Mouse (Mus musculus) myocyte (in vitro differentiated cells): Measurements from ENCODE around the gene Dhps.

ENCODE experiments used
- MAX ChIP-seq: IDR thresholded peaks from one replicate; pipeline ENCODE4 v1.6.1; 2011; ENCODE audit warnings: low read depth, mild to moderate bottlenecking, control low read depth
- POLR2A ChIP-seq: IDR thresholded peaks from one replicate; pipeline ENCODE4 v1.6.1; 2011; ENCODE audit warnings: low read depth, mild to moderate bottlenecking, control low read depth, moderate library complexity; ENCODE audit not compliant: insufficient read length

DNA sequence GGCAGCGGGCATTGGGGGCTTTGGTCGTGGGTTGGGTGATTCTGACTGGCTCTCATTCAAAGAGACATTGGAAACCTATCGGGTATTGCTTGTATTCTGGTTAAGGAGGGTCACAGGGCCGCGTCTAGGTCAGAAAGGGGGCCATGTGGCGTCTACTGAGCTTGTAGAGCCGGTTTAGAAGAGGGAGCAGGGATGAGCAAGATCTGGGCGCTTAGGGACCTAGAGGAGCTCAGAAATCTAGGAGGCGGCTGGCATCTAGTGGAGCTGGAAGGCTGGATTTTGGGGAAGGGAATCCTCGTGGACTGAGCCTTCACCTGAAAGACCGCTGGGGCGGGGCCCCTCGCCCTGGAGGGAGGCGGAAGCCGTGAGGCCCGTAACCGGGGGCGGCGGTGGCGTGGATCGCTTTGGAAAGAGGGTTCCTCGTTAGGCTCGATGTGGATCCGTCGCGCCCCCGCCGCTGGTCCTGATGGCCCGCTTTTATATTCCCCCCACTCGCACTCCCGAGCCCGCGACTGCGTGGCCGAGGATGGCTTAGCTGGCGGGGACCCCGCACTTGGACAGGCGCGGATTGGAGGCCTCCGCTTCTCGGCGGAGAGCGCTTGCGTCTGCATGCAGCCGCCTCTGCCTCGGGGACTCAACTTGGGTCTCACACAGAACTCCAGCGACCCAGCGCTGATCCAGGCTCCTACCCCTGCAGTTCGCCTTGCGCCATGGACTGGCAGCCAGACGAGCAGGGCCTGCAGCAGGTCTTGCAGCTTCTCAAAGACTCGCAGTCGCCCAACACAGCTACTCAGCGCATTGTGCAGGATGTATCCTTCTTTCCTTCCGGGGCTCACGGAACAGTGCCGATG, 33.7 kb upstream of the Dhps start:
- TF ChIP-seq MAX, result no peak
- no peak for TF ChIP-seq POLR2A
